Mouse (Mus musculus): ENCODE measurements around the gene Pnpla2.

The Pnpla2 gene

DNA sequence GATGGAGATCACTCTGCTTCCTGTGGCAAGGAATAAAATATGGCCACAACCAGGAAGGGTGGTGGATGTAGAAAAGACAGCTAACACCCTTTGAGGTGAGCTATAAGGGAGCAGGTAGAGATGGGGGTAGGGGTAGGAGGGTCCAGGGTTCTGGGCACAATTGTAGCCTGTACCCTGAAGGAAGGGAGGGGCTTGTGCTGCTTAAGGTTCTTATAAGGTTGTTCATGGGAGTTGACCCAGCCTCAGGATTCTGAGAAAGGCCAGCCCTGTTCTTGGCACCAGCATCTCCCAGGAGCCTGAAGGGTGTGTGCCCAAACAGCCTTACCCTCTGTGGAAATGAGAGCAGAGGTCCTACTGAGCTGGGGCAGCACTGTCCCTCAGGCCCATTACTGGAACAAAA is 3.1 kb upstream of the Pnpla2 start:
- no peak for DNase-seq

DNA sequence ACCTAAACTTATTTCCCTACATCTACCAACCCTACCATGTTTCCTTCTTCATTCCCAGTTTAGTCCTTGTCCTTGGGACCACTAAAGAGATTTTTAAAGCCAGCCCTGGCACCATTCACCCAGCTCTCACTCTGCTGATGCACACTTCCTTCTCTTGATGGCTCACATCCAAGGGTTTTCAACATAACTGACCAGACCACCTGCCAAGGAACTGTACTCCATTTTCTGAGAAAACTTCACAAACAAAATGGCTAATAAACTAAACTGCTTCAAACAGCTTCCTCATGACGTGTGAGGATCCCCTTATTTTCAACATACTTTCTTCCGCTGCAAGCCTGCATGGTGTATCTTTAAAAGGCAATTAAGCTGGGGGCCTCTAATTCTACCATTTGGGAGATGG is 1.4 kb upstream of the Pnpla2 start:
- DNase-seq, result no peak

DNA sequence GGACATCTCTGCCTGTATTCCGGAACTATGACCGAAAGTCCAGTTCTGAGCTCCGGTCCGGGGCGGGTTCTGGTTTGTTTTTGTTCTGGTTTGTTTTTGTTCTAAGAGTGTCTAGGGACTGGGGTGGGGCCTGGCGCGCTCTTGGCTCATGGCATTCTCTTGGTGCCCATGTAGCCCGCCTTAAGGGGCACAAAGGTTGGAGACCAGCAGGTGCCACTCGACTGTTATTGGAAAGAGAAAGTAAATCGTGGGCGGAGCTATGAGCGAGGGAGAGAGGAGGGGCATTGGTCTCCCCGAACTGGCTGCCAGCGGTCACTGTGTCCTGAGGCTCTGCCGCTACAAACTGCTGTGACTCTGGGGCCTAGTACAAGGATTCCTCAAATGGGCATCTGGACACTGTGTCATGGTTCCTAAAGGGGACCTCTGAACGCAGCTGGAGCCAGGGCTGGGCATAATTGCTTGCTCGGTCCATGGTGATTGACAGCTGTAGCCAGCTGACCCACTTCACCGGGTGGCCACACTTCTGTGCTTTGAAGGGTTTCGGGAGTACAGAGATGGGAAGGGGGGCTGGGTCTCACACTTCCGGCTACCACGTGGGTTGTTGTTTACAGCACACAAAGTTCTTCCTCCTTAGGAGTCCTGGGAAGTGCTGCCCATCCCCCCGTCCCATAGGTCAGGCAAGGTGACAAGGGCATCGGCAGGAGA is 764 bp downstream of the Pnpla2 start:
- DNase-seq, result peak; percentile 94

DNA sequence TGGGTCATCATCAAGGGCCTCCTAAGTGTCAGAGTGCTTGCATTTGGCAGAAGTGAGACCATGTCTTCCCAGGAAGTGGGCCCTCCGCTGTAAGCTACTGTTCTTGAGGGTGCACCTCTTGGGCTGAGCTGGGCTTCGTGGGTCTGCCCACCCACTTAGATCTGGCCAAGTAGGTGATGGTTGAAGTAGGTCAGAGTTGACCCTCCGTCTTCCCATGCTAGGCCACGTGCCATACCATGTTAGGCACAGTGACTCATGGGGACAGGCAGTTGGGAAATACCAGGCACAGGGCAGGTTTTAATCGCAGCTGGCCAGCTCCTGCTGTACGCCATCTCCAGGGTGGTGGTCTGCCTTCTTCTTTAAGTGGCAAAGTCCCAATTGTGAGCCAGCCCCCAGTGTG is 1.7 kb downstream of the Pnpla2 start:
- peak; percentile 80 for DNase-seq

DNA sequence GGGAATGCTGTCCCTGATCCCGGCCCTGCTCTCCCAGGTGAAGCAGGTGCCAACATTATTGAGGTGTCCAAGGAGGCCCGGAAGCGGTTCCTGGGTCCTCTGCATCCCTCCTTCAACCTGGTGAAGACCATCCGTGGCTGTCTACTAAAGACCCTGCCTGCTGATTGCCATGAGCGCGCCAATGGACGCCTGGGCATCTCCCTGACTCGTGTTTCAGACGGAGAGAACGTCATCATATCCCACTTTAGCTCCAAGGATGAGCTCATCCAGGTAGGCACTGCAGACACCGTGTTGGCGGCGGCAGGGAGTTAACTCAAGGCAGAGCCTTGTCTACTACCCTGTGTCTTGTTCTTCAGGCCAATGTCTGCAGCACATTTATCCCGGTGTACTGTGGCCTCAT is 2.2 kb downstream of the Pnpla2 start:
- DNase-seq, result no peak

DNA sequence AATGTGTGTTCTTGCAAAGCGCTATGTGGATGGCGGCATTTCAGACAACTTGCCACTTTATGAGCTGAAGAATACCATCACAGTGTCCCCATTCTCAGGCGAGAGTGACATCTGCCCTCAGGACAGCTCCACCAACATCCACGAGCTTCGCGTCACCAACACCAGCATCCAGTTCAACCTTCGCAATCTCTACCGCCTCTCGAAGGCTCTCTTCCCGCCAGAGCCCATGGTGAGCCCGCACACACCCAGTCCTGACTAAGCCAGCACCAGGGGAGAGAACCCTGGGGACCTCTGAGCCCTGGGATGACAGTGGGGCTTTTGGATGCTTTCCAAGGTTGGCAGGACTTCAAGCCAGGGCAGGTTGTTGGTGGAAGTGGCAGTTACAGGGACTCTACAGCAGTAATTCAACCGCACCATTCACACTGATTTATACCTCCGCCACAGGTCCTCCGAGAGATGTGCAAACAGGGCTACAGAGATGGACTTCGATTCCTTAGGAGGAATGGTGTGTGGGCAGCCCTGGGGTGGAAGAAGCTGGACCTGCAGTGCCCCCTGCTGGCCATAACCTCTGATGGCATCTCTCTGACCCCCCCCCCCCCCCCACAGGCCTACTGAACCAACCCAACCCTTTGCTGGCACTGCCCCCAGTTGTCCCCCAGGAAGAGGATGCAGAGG is 3.1 kb downstream of the Pnpla2 start:
- DNase-seq, result peak; percentile 83

DNA sequence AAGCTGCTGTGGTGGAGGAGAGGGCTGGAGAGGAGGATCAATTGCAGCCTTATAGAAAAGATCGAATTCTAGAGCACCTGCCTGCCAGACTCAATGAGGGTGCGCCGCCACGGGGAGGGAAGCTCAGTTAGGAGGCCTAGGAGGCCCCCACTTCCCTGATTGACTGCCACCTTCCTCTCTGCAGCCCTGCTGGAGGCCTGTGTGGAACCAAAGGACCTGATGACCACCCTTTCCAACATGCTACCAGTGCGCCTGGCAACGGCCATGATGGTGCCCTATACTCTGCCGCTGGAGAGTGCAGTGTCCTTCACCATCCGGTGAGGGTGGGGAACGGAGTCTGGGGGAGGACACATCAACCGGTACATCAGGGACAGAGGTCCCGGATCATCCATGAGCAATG is 3.7 kb downstream of the Pnpla2 start:
- no peak for DNase-seq

DNA sequence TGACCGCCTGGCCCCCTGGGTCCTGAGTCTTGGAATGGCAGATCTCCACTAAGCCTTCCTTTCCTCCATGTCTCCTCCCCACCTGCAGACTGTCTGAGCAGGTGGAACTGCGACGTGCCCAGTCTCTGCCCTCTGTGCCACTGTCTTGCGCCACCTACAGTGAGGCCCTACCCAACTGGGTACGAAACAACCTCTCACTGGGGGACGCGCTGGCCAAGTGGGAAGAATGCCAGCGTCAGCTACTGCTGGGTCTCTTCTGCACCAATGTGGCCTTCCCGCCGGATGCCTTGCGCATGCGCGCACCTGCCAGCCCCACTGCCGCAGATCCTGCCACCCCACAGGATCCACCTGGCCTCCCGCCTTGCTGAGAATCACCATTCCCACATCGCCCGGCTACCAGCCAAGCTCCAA is 4.3 kb downstream of the Pnpla2 start:
- no peak for DNase-seq

DNA sequence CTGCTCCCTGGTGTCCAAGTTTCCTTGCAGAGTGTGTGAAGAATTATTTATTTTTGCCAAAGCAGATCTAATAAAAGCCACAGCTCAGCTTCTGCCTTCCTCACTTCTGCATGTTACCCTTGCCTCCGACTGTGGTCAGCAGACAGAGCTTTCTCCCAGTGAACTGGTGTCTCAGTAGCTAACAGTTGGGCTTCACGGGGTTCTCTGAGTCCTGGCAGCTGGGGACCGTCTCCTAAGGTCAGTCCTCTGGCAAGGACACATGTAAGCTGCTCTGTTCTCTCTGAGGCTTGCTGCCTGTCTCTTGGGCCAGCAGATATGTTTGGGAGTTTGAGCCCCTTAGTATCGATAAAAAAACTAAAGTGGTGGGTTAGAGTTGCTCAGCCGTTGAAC is 5.0 kb downstream of the Pnpla2 start:
- DNase-seq, result no peak

DNA sequence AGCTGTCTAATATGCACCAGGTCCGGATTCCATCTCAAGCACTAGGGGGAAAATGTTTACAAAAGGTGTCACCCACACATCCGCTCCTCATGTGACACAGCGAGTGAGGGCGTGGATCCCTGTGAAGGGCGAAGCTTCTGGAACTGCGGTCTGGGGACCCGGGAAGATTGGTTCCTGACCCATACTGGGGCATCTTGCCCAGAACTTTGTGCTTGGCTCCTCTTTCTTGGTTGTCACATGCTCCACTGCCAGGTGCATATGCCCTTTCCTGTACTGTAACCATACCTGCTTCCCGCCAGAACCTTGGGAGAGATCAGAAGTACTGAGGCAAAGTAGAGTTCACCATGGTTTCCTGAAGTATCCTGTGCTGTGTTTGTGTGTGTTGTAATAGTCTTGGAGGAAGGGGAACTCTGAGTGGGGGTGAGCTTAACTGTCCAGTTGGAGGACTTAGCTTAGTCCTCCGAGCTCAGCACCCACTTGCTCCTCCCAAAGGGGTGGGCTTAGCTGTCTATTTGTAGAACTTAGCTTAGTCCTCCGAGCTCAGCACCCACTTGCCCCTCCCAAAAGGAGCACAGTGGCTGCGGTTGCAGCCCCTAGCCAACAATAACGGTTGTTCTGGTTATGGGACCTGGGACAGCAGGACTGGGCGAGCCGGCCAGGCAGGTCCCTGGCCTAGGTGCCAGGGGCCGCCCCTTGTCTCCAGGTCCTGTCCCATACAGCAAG is 5.6 kb downstream of the Pnpla2 start, which contains the start of gene Cracr2b:
Gene Cracr2b, plus strand, starts transcription at position 704 of the 723 bp plus-strand sequence.
- peak; percentile 90 for DNase-seq

DNA sequence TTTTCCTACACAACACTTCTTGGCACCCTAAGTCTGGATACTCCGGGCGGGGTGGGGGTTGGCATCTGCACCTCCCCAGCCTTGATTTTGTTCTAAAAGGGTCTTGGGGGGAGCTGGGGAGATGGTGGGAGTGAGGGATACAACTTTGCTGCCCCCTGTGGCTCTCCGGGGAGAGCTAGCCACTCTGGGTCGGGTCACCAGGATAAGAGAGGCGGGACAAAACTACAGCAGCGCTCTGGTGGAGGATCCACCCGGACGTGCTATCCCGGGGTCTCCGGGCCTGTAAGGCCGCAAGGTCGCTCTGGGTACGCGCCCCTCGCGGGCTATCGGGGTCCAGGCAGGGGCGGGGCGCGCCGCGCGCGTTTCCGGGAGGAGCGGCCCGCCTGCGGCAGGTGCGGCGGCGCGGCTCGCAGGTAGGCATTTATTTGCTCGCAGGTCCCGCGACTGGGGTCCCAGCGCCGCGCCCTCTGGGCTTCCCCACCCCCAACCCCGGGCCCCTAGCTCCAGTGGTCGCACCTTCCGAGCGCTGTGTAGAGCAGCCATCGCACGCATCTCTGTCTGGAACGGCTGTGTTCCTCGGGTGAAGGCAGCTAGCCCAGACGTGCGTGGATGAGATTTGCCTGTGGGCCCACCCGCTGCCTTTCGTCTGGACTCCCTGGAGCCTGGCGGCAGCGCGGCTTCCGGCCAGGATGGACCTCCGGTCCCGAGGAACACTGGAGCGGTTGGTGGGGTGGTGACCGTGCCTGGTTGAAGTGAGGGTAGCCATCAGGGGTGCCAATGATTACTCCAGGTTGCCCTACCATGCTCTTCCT is 6.7 kb downstream of the Pnpla2 start:
- DNase-seq, result peak; percentile 61

DNA sequence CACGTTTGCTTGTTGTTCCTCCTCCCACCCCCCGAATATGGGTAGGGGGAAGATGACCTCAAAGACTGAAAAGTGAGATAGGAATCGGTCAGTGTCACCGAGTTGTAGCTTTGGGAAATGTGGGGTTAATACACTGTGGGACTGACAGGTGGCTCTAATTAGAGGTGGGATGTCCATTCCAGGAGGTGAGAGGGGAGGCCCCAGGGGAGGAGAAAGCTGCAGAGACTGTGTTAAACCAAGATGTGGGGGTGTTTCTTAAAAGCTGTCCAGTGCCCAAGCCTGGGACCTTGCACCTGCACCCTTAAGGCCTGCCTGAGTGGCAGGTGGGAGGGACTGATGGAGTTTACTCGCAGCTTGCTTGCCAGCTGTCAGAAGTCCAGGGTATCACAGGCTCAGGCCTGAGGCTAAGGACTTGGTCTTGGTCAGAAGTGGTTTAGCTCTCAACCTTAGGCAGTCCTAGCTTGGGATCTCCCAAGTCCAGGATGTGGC is 7.4 kb downstream of the Pnpla2 start:
- DNase-seq, result peak; percentile 93

DNA sequence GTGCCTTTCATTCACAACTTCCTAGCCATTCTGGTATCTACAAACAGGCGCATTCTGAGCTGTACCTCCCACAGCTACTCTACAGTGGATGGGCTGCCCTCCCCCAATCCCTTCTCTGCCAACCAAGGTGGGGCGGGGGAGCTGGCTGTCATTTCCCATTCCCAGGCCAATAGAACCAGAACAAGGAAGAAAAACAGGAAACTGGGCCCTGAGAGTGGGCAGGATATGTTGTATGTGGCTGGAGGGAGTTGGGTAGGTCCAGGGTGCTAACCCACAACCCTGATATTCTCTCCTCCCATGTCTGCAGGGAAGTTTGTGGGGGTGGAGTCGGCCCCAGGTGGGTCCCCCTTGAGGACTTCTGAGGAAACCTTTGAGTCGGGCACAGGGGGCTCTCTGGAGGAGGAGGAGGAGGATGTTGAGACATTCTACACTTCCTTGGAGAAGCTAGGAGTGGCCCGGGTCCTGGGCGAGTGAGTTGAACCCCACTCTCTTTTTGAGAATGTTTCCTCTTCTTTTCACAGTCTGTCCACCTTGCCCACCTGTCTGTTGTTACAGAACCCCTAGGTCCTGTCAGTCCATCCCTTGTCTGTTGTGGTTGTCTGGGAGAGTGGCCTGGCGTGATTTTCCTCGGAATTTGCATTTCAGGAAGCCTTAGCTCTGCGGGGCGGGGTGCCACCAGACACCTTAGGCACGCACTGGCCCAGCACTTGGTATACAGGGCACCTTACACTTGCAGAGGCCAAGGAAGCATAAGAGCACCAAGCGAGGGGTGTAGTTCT is 9.0 kb downstream of the Pnpla2 start:
- DNase-seq, result peak; percentile 95

DNA sequence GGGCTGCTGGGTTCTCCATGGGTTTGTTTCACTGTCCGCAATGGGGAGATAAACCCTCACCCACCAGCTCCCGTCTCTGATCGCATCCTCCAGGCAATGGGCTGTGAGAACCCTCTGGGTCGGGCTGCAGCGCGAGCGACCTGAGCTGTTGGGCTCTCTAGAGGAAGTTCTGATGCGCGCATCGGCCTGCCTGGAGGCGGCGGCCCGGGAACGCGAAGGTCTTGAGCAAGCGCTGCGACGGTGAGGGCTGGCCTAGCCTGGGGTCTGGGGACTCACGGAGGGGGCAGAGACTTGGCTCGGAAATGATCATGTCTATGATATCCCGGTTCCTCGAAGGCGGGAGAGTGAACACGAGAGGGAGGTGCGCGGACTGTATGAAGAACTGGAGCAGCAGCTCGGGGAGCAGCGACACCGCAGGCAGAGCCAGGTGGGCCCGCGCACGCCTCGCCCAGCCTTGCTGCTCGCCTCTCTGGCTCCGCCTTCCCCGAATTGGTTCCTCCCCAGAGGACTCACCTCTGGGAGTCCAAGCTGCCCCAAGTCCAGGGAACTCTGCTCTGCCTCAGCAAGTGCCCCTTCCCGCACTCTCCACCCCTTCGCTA is 9.7 kb downstream of the Pnpla2 start:
- peak; percentile 75 for DNase-seq

DNA sequence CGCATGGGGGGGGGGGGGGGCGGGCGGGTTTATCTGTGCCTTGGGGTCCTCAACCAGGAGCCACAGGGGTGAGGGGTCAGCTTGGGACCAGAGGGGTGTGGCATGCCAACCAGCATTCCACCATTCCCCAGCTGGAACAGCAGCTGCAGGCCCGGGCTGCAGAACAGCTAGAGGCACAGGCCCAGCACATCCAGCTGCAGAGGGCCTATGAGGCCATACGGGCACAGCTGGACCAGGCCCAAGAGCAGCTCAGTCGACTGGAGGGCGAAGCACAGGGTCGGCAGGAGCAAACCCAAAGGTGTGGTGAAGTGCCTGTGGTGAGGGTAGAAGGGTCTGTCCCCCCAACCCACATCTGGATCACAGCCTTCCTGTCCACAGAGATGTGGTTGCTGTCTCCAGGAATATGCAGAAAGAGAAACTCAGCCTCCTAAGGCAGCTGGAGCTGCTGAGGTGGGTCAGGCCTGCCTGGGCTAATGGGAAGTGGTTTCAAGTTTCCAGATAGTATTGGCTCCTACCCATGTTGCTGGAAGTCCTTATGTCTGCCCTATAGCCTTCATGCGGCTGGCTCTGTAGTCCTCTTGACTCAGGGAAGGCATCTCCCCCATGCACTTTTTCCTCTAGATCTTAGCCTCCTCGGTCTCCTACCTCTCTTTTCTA is 10.5 kb downstream of the Pnpla2 start:
- no peak for DNase-seq

DNA sequence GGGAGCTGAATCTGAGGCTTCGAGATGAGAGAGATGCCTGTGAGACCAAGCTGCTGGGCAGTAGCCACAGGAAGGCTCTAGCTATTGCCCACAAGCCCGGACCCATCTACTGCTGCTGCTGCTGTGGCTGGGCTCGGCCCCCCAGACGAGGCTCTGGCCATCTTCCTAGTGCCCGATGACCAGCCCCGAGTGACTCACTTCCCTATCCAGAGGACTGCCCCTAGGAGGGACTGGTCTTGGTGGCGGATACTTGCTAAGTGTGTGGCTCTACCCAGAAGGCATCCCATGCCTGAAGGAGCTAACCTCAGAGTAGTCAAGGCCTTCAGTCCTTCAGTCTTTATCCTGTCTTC is 11.0 kb downstream of the Pnpla2 start:
- DNase-seq, result peak; percentile 65

DNA sequence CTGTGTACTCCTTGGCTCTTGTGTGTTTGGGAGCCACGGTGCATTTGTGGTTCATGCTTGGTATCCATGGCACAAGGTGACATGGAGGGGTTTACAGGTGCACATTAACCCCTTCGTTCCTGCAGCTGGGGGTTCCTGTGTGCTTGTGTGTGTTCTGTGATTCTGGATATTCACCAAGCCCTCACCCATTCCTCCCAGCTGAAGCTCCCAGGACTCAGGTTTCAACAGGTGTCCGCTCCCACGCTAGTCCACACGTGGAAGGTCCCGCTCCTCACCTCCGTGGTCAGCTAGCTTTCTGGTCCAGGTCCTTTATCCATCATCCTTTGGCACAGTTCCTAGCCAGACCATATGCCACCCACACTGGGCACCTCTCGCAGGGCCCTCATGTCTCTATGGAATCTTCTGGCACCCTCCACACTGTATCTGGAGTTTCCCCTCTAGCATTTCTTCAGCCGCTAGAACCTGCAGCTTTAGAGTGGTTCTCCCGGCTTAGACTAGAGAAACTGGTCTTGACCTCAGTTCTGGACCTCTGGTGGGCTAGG is 11.7 kb downstream of the Pnpla2 start:
- no peak for DNase-seq

DNA sequence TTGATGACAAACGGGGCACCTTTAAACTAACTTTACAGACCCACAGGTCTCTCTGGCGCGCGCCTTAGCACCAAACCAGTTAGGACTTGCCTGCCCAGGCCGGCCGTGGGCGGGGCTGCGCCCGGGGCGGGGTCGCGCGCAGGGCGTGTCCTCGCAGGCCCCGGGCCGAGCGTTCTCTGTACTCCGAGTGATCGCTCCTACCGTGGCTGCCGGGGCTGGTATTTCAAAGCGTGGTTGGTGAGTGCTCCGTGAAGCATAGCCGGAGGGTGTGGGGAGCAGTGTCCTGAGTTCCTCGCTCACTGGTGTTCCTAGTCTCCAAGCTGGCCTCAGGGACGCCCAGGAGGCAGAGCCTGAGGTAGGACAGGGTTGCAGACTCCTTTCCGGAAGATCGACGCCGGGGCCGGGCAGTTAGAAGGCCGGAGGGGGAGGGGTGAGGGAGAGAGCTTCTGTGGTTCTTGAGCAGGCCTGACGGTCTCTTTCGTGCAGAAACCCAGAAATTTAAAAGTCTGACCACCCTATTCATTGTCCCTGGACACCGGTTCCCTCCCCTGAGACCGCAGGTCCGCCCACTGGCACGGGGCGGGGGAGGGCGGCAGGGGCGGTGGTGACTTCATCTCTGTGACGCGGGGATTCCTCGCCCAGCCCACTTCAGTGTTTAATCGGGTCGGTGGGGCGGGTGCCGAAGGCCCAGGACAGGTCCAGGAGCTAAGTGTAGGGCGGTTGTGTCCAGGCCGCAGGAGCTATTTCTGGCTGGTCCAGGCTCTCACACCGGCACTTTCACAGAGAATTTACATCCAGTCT is 12.4 kb downstream of the Pnpla2 start, which contains the start of gene Cd151:
Gene Cd151, plus strand, starts transcription at position 163 of the 801 bp plus-strand sequence.
- peak; percentile 94 for DNase-seq

DNA sequence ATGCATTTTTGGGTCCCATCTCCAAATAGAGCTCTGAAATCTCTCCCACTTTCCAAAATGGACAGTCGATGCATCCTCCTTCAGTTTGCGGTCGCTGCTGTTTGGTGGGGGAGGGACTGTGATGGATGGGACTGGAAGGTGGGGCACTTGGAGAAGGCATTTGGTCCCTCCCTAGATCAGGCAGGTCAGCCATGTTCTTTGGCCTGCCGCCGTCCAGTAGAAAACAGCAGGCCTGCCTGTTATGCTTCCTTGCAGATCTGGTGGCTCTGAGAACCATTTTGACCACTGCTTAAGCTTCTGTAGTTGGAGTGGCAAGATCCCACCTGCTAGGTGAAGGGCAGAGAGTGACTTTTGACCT is 13.1 kb downstream of the Pnpla2 start:
- DNase-seq, result no peak

All from lung, postnatal 36 days (tissue).